ENCODE assay signal across 18 mouse cellular contexts in genomic region chr1:88780262-88780661, GRCm38 (mm10).
DNase-seq lines count a peak whose midpoint lies in the region; ATAC-seq and TF ChIP-seq lines count a peak whose summit lies in the region.
"Had no signal": no experiment of that assay in that cellular context is flagged by ENCODE, and none has a peak within 500 bp of the region (broad histone marks: within the 10 kb centered on the region; RNA-seq: fewer than 3 reads in every experiment).

No protein-coding gene starts in this region.

- no peaks in the 10 kb centered on the region; the same call in 1 of the 2 replicates for H3K4me1 ChIP-seq in testis, adult 2 months (ENCODE audit: control insufficient read depth, insufficient read depth, low read length)
- H3K4me1 ChIP-seq: embryonic facial prominence, embryonic 15.5 days had no signal

- no peaks in the 10 kb centered on the region for H3K36me3 ChIP-seq in testis, adult 2 months (ENCODE audit: control insufficient read depth, insufficient read depth, low read length)
- H3K36me3 ChIP-seq: embryonic facial prominence, embryonic 15.5 days; forebrain, embryonic 15.5 days; heart, embryonic 13.5 days; hindbrain, embryonic 15.5 days had no signal

- TF ChIP-seq CTCF in testis, adult 2 months (IDR thresholded peaks at IDR 0.05; ENCODE audit: control insufficient read depth, insufficient read depth, insufficient replicate concordance, low read depth, low read length): no peak

- no peak for DNase-seq in testis, postnatal 10 days (ENCODE audit: low spot score)
- peak; percentile 57 to 61 for DNase-seq in cerebellum, adult 18-20 months
- peak; percentile 75 for DNase-seq in cerebellum, adult 9-11 months
- DNase-seq in left cerebral cortex, postnatal 36 days (ENCODE audit: low spot score in 2 of 2): no peak
- no peak for DNase-seq in left cerebral cortex, adult 8-10 months (ENCODE audit: low spot score in 2 of 2)
- DNase-seq: adrenal gland, adult 8-10 months; adrenal gland, postnatal 36 days; embryo, embryonic 11 days; gastrocnemius, postnatal 25 days; heart, postnatal 36 days; kidney, adult 11 months; kidney, adult 9 months had no signal

- peak overlapping the region; percentile 19 for H3K4me3 ChIP-seq in testis, adult 2 months (ENCODE audit: control insufficient read depth, low read depth, low read length)
- H3K4me3 ChIP-seq: embryonic facial prominence, embryonic 15.5 days; forebrain, embryonic 15.5 days; heart, embryonic 13.5 days; hindbrain, embryonic 15.5 days had no signal

- TF ChIP-seq POLR2A in testis, adult 2 months (IDR thresholded peaks at IDR 0.05; ENCODE audit: control insufficient read depth, low read depth, low read length): no peak

- H3K27me3 ChIP-seq in testis, adult 2 months (ENCODE audit: control insufficient read depth, insufficient read depth, low read length): no peaks in the 10 kb centered on the region
- H3K27me3 ChIP-seq: embryonic facial prominence, embryonic 15.5 days; forebrain, embryonic 15.5 days; heart, embryonic 13.5 days; hindbrain, embryonic 15.5 days had no signal

- intact Hi-C loops in left cerebral cortex, postnatal 36 days (cut with DNase I): no loop called here

- no peak overlapping the region for H3K27ac ChIP-seq in testis, adult 2 months (ENCODE audit: control insufficient read depth, insufficient read depth, low read depth, low read length)
- H3K27ac ChIP-seq: embryonic facial prominence, embryonic 15.5 days; forebrain, embryonic 15.5 days; heart, embryonic 13.5 days; hindbrain, embryonic 15.5 days had no signal

- no peak for ATAC-seq in frontal cortex, adult (ENCODE audit: low TSS enrichment)
- ATAC-seq: forebrain, embryonic 15.5 days had no signal

Comparison
In these comparisons a context has a peak if more than half of its experiments do, and no peak if none do; other contexts are left out.
1. DNase-seq: peak in cerebellum, adult 18-20 months (2 of 2) and cerebellum, adult 9-11 months (single experiment); none in testis, postnatal 10 days (single experiment), left cerebral cortex, postnatal 36 days (0 of 2) and left cerebral cortex, adult 8-10 months (0 of 2).